Mouse (Mus musculus): ENCODE measurements around the gene Mia.

- TF ChIP-seq ZNF384 (IDR thresholded peaks at IDR 0.05; ENCODE audit: low read depth, low read length) (no peak), ZC3H11A (IDR thresholded peaks at IDR 0.05; ENCODE audit: borderline replicate concordance, low read depth, low read length) (no peak), MAFK (IDR thresholded peaks at IDR 0.05; ENCODE audit: insufficient read depth, low read depth, low read length) (no peak)
These were observed 10.0 kb downstream of the Mia start for GRCm38 (mm10) chr7:27170981-27171380.

Data from ES-E14 (cell line).